Mouse (Mus musculus) ES-CJ7 (cell line): ENCODE measurements around the gene Tnp2.
A peak's percentile ranks its signal among the peaks of the same experiment; 100 is the strongest.

ENCODE experiments used
- DNase-seq: peaks from one replicate; pipeline ENCODE4 v3.0.0; 2011; ENCODE audit warnings: low read depth, low spot score

Tnp2 gene

DNA sequence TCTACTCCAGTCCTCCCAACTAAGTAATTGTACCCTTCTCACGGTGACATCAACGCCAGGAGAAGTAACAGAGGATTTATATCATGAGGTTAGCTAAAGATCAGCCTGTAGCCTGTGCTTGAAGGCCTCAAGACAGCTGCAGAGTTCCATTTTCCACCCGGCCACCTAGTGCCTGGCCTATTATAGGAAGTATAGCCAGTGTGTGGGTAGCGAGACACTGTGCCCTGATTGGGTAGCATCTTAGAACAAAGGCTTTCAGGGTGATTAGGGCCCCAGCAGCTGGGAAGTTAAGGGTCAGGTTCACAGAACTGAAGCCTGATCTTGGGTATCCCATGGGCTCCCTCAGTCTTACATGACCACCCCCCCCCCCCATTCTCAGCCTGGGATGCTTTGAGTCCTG lies 406 bp upstream of the Tnp2 start:
- no peak for DNase-seq

DNA sequence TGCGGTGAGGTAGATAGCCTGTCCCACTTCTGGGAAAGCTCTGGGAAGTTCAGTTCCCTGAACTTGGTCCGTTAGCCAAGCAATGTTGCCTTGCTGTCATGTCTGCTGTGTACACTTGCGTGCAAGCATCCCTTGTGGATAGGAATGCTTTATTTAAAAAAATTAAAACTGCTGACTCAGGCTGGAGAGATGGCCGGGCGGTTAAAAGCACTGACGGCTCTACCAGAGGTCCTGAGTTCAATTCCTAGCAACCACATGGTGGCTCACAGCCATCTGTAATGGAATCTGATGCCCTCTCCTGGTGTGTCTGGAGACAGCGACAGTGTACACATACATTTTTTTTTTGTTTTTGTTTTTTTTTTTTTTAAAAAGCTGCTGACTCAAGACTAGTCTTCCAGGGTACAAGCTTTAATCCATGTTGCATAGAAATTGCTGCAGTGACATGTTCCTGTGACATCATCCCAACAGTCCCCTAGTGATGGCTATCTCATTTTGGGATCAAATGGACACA lies 857 bp downstream of the Tnp2 start:
- DNase-seq: no peak

DNA sequence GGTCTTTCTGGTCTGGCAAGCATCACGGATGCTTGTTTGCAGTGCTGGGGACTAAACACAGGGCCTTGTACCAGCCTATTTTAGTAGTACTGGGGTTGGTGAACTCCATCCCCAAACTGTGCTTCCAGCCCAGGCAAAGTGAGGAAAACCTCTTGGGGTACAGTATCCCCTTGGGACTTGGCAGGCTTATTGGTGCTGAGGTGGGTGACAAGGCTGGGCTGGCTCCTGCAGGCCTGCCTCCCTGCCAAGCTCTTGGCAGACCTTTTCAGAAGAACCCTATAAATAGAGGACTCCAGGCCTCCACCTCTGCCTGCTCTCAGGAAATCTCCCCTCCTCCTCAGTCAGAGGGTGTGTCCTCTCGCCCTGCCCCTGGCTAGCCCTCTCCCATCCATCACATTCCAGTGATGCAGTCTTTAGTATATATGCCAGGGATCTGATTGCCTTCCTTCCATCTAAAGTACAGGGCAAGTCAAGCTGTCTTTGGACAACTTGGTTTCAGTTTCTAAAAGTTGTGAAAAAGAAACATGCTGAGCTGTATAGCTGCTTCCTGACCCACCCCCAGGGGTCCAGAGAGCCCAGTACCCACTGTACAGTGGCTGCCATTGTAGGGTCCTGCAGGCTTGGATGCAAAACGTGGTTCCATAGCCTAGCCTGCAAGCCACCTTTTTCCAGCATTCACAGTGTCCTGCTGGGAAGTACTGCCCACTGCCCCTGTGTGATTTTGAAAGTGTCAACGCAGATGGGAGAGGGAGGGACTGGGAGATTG lies 1.5 kb downstream of the Tnp2 start:
- DNase-seq: no peak

- DNase-seq: peak; percentile 90
These were observed 2.2 kb downstream of the Tnp2 start for GRCm38 (mm10) chr16:10786288-10786687.

DNA sequence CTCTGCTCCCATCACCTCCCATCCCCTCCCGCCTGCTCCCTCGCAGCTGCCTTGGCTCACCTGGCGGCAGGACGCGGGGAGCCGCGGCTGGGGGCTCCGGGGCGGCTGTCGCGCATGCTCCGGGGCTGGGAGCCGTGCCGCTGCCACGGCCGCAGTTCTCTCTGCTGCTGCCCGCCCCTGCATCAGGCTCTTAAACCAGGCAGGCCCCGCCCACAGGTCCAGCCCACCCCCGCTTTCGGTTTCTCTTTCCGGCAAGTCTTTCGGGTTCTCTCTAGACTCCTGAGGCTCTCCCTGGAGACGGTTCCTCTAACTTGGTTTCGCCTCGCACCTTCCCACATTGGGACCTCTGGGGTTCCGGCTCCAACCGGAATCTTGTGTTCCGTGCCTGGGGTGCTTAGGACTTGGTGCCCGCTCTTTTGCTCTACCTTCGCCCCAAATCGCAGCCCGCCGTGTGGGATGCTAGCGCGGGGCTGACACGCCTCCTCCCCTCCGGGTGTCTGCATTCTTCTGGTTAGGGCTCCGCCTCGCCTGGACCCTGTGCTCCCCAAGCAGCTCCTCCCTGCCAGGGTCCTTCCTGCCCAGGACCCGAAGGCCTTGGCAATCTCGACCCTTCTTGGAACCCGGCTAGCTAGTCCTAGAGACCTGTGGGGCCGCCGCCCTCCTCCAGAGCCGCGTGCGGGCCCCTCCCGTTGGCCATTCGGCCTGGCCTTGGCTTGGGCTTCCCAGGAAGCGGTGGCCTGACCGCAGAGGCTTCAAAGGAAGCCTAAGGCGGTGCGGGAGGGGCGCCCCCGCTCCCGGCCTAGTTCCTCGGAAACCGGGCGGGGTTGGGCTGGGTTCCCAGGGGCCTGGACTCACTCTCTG lies 2.9 kb downstream of the Tnp2 start, which contains the start of gene Socs1:
TSS of gene Socs1 (minus strand) at position 166 of the 861 bp plus-strand sequence.
- peak; percentile 88 for DNase-seq

- DNase-seq: peak; percentile 79
These were observed 3.6 kb downstream of the Tnp2 start for GRCm38 (mm10) chr16:10784793-10785370.

DNA sequence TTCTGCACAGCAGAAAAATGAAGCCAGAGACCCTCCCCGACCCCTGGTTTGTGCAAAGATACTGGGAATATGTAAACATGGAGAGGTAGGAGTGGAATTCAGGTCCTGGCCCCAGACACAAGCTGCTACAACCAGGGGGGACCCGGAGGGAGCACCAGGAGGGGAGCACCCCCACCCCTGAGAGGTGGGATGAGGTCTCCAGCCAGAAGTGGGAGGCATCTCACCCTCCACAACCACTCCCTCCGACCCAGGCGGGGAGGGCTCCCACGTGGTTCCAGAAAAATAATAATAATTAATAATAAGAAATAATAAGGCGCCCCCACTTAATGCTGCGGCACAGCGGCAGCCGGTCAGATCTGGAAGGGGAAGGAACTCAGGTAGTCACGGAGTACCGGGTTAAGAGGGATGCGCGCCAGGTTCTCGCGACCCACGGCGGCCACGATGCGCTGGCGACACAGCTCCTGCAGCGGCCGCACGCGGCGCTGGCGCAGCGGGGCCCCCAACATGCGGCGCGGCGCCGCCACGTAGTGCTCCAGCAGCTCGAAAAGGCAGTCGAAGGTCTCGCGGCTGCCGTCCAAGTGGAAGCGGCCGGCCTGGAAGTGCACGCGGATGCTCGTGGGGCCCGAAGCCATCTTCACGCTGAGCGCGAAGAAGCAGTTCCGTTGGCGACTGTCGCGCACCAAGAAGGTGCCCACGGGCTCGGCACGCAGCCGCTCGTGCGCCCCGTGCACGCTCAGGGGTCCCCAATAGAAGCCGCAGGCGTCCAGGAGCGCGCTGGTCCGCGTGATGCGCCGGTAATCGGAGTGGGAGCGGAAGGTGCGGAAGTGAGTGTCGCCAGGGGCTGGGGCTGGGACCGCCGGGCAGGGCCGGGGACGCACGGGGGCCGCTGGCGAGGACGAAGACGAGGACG lies 4.3 kb downstream of the Tnp2 start:
- no peak for DNase-seq

DNA sequence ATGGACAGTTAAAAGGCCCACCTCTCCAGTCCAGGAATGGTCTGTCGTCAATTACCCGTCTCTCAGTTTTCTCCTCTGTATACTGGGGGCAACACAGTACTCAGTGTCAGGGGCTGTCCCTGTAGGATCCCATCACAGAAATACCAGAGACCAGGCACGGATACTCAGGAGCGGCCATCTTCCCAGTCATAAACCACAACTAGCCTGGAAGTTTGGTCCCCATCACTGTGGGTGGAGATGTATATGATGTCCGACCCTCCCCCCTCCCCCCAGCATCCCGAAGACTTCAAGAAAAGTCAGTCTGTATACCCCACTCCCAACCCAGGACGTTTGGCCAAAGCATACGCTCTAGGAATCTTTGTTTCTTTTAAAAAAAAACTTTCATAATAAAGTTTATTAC lies 5.0 kb downstream of the Tnp2 start:
- no peak for DNase-seq

DNA sequence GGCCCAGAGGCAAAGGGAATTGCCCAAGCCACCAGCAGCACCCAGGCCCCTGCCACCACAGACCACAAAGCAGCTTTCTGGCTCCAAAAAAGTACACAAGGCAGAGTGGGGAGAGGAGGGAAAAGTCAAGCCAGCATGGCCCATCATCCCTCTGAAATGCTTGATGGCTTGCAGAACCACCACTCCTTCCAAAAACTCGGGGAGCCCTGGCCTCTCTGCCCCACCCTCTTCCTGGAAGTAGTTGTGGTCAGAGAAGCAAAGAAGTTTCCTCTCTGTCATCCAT lies 5.4 kb downstream of the Tnp2 start:
- DNase-seq: no peak

- no peak for DNase-seq
These were observed 5.9 kb downstream of the Tnp2 start for GRCm38 (mm10) chr16:10782377-10783151.

- DNase-seq: no peak
These were observed 6.5 kb downstream of the Tnp2 start for GRCm38 (mm10) chr16:10781862-10782371.

DNA sequence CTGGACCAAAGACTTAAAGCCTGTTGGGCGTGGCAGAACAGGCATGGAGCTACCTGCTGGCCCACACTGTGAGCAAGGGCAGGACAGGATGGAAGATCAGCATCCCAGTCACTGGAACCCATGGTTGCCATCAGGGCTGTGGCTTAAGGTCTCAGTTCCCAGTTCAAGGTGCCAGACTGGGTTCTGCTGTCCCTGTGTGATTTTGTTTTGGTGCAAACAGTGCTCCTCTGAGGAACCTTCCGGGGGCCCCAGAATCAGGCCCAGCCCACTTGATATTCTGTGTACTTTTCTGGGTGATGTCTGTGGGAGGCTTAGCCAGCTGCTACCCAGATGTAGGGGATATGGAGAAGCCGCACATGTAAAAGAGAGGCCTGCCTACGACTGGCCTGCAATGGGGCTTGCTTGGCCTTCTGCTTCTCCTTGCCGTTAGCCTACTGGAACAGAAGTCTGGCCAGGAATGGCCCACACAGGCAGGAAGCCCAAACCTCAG lies 7.8 kb downstream of the Tnp2 start:
- no peak for DNase-seq

DNA sequence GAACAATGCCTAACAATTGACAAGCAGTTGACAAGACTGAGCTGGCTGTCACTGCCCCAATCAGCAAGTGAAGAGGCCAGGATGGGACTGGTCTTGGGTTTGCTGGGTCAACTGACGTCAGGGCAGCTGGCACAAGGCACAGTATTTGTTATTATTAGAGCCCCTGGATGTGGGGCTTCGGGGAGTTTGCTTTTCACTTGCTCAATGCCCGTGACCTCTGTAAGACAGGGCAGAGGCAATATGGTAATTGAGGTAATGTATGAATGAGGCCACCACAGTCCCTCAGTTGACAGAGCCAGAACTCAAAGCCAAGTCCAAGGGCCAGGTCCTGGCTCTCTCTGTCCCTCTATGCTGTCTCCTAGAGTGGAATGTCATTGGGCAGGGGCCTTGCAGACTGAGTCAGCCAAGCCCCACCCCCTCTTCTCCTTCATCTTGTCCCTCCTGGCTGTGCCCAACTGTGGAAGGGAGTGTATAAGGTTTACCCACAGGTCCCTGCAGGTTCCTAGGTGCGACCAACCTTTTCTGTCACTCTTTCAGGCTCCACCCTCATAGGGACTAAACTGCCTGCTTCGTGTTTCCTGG lies 10.8 kb downstream of the Tnp2 start:
- no peak for DNase-seq

GRCm38 (mm10) chr16:10776322-10776721 lies 12.1 kb downstream of the Tnp2 start:
- no peak for DNase-seq

DNA sequence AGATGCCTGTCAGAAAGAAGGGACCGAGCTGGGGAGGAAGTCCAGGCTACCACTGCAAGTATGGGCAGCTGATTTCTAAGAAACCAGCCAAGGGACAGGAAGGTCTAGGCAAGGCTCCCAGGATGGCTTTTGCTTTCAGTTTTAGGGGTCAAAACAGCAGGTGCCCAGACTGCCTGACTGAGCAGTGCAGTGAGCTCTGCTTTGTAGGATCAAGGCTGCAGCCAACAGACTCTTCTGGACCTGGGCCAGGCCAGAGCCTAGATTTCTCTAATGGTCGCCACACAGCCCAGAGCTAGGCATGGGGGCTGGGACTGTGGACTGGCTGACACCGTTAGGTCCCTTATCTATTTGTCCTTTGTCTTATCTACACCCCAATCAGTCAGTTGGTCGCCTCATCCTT lies 13.7 kb downstream of the Tnp2 start:
- DNase-seq: no peak

DNA sequence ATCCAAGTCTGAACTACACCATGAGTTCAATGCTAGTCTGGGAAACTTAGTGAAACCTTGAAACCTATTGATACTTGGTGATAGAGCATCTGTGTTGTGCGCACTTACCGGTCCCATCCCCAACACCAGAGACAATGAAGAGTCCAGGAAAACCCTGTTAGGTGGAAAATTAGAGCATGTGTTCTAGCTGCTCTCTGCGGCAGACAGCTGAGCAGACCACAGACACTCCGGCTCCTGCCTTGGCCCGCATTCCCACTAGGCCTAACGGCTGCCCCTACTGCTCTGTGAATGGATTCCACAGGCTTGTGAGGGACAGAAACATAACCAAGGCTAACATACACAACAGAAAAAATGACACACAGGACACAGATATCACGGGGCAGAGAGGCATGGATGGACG lies 14.9 kb downstream of the Tnp2 start:
- no peak for DNase-seq

DNA sequence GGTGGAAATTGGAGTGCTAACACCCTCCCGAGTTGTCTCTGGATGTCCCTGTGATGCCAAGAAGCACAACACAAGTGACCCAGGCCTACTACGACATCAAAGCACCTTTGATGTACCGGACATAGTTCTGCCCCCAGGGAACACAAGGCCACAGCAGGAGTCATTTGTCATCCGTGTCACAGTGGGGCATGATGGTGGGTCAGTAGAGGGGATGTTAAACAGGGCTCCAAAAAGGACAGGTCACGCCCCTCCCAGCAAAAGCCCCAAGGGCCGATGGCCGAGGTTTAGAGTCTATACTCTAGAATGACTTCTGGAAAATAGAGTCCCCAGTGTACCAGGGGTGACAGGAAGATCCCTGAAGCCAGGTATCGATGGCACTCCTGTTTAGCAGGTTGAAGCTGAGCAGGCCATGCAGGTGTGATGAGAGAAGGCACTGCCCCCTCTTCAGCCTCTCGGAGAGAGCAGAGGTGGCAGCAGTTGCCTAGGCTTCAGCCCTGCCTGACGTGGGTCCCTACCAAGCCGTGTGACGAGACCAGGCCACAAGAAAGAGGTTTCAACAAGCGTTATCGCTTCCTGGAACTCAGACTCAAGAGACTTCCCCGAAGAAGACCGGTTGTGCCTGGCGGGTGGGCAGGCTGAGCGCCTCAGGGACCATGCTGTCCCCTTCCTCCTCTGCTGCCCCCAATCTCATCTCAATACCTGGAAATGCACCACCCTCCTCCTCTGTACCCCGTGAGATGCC lies 16.5 kb downstream of the Tnp2 start:
- no peak for DNase-seq

- no peak for DNase-seq
These were observed 17.7 kb downstream of the Tnp2 start for GRCm38 (mm10) chr16:10770531-10771325.
